Comparison of ENCODE assay signal across 14 mouse cellular contexts in the genomic region with DNA sequence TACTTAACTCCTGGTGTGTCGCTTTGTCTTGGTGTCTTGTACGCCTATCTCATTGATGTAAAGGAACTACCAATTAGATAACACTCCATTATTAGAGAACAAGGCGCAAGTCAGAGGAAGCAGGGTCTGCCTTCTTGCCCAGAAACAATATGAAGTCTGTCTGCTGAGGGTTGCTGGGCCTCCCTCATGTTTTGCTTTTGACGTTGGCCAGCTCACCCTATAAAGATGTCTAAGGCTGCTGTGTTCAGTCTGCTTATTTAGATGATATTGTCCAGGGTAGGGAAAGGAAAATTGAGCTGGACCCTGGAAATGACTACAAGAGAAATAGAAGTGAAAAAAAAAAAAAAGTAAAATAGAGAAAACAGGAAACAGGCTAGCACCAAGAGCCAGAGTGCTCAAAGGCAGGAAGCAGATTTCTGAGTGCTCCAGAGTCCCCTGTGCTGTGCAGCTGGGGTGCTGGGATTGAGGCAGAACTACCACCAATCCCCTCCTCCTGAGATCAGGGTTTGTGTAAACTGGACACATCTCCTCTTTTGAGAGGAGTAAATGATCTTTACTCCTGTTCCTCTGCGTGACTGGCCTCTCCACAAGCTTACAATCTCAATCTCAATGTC.
DNase-seq lines count a peak whose midpoint lies in the region; ATAC-seq and TF ChIP-seq lines count a peak whose summit lies in the region.
"Had no signal": no experiment of that assay in that cellular context is flagged by ENCODE, and none has a peak within 500 bp of the region (broad histone marks: within the 10 kb centered on the region; RNA-seq: fewer than 3 reads in every experiment).

No protein-coding gene starts in this region.

- peak overlapping the region; percentile 39 for H3K27ac ChIP-seq in heart, postnatal 0 days (ENCODE audit: low read depth)
- peak overlapping the region; percentile 56; the same call in 1 of the 2 replicates for H3K27ac ChIP-seq in stomach, embryonic 14.5 days (ENCODE audit: low read length)
- H3K27ac ChIP-seq in stomach, postnatal 0 days (replicated peaks), result no peak overlapping the region
- H3K27ac ChIP-seq: forebrain, embryonic 13.5 days; hindbrain, embryonic 12.5 days; midbrain, embryonic 15.5 days had no signal

- TF ChIP-seq CTCF in heart, postnatal 0 days (IDR thresholded peaks at IDR 0.05; ENCODE audit: low read depth), result no peak
- TF ChIP-seq CTCF in stomach, postnatal 0 days (IDR thresholded peaks at IDR 0.05; ENCODE audit: low read depth), result no peak

- H3K4me3 ChIP-seq in heart, postnatal 0 days (ENCODE audit: low read depth, low read length), result no peak overlapping the region
- no peak overlapping the region for H3K4me3 ChIP-seq in stomach, embryonic 14.5 days (ENCODE audit: low read depth, low read length)
- no peak overlapping the region for H3K4me3 ChIP-seq in stomach, postnatal 0 days (ENCODE audit: low read depth, low read length)
- H3K4me3 ChIP-seq: forebrain, embryonic 13.5 days; hindbrain, embryonic 12.5 days; midbrain, embryonic 15.5 days had no signal

- no peaks in the 10 kb centered on the region for H3K27me3 ChIP-seq in heart, postnatal 0 days (ENCODE audit: control insufficient read depth, insufficient read depth, low read length)
- H3K27me3 ChIP-seq in stomach, embryonic 14.5 days (ENCODE audit: control insufficient read depth, insufficient read depth, low read length), result no peaks in the 10 kb centered on the region
- H3K27me3 ChIP-seq in stomach, postnatal 0 days (ENCODE audit: control insufficient read depth, insufficient read depth, low read length), result no peaks in the 10 kb centered on the region
- H3K27me3 ChIP-seq: forebrain, embryonic 13.5 days; hindbrain, embryonic 12.5 days; midbrain, embryonic 15.5 days had no signal

- whole genome bisulfite sequencing in heart, postnatal 0 days, result 48% methylated on average over 5 of the region's 5 CpGs
- 51% methylated on average over 5 of the region's 5 CpGs for WGBS in stomach, embryonic 14.5 days
- 55% methylated on average over 5 of the region's 5 CpGs for WGBS in stomach, postnatal 0 days

- no peak overlapping the region for H3K4me2 ChIP-seq in heart, postnatal 0 days (ENCODE audit: low read depth, low read length)
- H3K4me2 ChIP-seq in stomach, embryonic 14.5 days (replicated peaks; ENCODE audit: low read depth, low read length), result no peak overlapping the region
- no peak overlapping the region for H3K4me2 ChIP-seq in stomach, postnatal 0 days (replicated peaks; ENCODE audit: low read depth)
- H3K4me2 ChIP-seq: forebrain, embryonic 13.5 days; hindbrain, embryonic 12.5 days; liver, embryonic 11.5 days; midbrain, embryonic 15.5 days had no signal

- no peak for TF ChIP-seq EP300 in heart, postnatal 0 days (IDR thresholded peaks at IDR 0.05; ENCODE audit: low read depth)
- no peak for TF ChIP-seq EP300 in stomach, postnatal 0 days (optimal IDR thresholded peaks at IDR 0.05)

- H3K9ac ChIP-seq in heart, postnatal 0 days (replicated peaks; ENCODE audit: low read depth, low read length), result no peak overlapping the region
- no peak overlapping the region for H3K9ac ChIP-seq in stomach, embryonic 14.5 days (replicated peaks; ENCODE audit: low read depth, low read length)
- H3K9ac ChIP-seq in stomach, postnatal 0 days (ENCODE audit: low read length), result no peak overlapping the region
- H3K9ac ChIP-seq: forebrain, embryonic 13.5 days; hindbrain, embryonic 12.5 days; midbrain, embryonic 15.5 days had no signal

- no peaks in the 10 kb centered on the region for H3K36me3 ChIP-seq in heart, postnatal 0 days (replicated peaks; ENCODE audit: control insufficient read depth, insufficient read depth, low read length)
- no peaks in the 10 kb centered on the region for H3K36me3 ChIP-seq in stomach, embryonic 14.5 days (ENCODE audit: control insufficient read depth, insufficient read depth, low read length)
- no peaks in the 10 kb centered on the region for H3K36me3 ChIP-seq in stomach, postnatal 0 days (ENCODE audit: control insufficient read depth, insufficient read depth, low read length)
- H3K36me3 ChIP-seq: hindbrain, embryonic 12.5 days; midbrain, embryonic 15.5 days had no signal

- ATAC-seq in heart, postnatal 0 days (ENCODE audit: insufficient read depth, low read depth), result no peak
- no peak for ATAC-seq in stomach, embryonic 14.5 days (ENCODE audit: insufficient number of reproducible peaks, insufficient read depth, low FRiP score, low read depth)
- no peak for ATAC-seq in stomach, postnatal 0 days (ENCODE audit: low FRiP score, low TSS enrichment)
- ATAC-seq in megakaryocyte progenitor cell, adult 5-6 weeks (replicated peaks; ENCODE audit: poor library complexity), result 0 out of 2 replicates have a peak, but pooled peaks have one; percentile 31
- ATAC-seq: forebrain, embryonic 13.5 days; midbrain, embryonic 15.5 days had no signal

- H3K9me3 ChIP-seq in heart, postnatal 0 days (replicated peaks; ENCODE audit: control insufficient read depth, low read length), result no peaks in the 10 kb centered on the region
- H3K9me3 ChIP-seq in stomach, embryonic 14.5 days (ENCODE audit: control insufficient read depth, low read depth, low read length), result no peaks in the 10 kb centered on the region
- no peaks in the 10 kb centered on the region for H3K9me3 ChIP-seq in stomach, postnatal 0 days (ENCODE audit: control insufficient read depth, low read length)
- H3K9me3 ChIP-seq: forebrain, embryonic 13.5 days; hindbrain, embryonic 12.5 days; midbrain, embryonic 15.5 days had no signal

- no peak for DNase-seq in heart, postnatal 0 days (ENCODE audit: low spot score)
- no peak for DNase-seq in heart, adult 9 months (ENCODE audit: low spot score in 2 of 2)
- no peak for DNase-seq in stomach, postnatal 0 days (ENCODE audit: low spot score)
- peak; percentile 26 for DNase-seq in yolk sac, embryonic 10.5 days (ENCODE audit: low spot score)
- no peak for DNase-seq in adrenal gland, adult 8-10 months
- DNase-seq: cerebellum, adult 18-20 months; kidney, adult 2 months; retina, postnatal 1 day had no signal

- H3K4me1 ChIP-seq in heart, postnatal 0 days (ENCODE audit: control insufficient read depth, insufficient read depth), result no peaks in the 10 kb centered on the region
- no peaks in the 10 kb centered on the region for H3K4me1 ChIP-seq in stomach, embryonic 14.5 days (ENCODE audit: control insufficient read depth, insufficient read depth, low read length)
- no peaks in the 10 kb centered on the region for H3K4me1 ChIP-seq in stomach, postnatal 0 days (replicated peaks; ENCODE audit: control insufficient read depth, insufficient read depth)
- H3K4me1 ChIP-seq: forebrain, embryonic 13.5 days; hindbrain, embryonic 12.5 days; midbrain, embryonic 15.5 days had no signal
